Mouse (Mus musculus) leukemia stem cell, adult 10-12 weeks (primary cell): ENCODE measurements around the gene Klk1b1. TPM values are rescaled to one million over a fixed set of nuclear protein-coding genes. Genes with fewer than 3 reads are reported as not detected.

ENCODE experiments used
- polyA plus RNA-seq: library from polyadenylated mRNA; stranded (reverse); fragments of >175 nt; gene quantifications from 2 replicates; pipeline ENCODE4 v1.2.3, GENCODE M21; 2012; ENCODE audit warnings: low replicate concordance

The Klk1b1 gene
- polyA plus RNA-seq: not detected in 2 replicates

GRCm38 (mm10) chr7:43966451-43966850 lies at the start of gene Klk1b1:
Gene Klk1b1, plus strand, starts transcription at chr7:43966751.

GRCm38 (mm10) chr7:43933440-43933839 lies 33.1 kb upstream of the Klk1b1 start, which contains the start of gene Klk15:
Gene Klk15, plus strand, starts transcription at chr7:43933740.

GRCm38 (mm10) chr7:43950364-43950763 lies 16.2 kb upstream of the Klk1b1 start, which contains the start of gene Klk1b8:
Gene Klk1b8, plus strand, starts transcription at chr7:43950664.

GRCm38 (mm10) chr7:43975761-43976160 lies 9.2 kb downstream of the Klk1b1 start, which contains the start of gene Klk1b9:
Gene Klk1b9, plus strand, starts transcription at chr7:43976061.

GRCm38 (mm10) chr7:43995577-43995976 lies 29.0 kb downstream of the Klk1b1 start, which contains the start of gene Klk1b11:
Gene Klk1b11, plus strand, starts transcription at chr7:43995877.

GRCm38 (mm10) chr7:44011868-44012267 lies 45.3 kb downstream of the Klk1b1 start, which contains the start of gene Klk1b26:
Gene Klk1b26, plus strand, starts transcription at chr7:44012168.

Other genes starting within 250 kb of the Klk1b1 start
- gene Klk12, start 197.9 kb upstream of the Klk1b1 start, polyA plus RNA-seq: not detected in 2 replicates
- gene Klk11, start 192.1 kb upstream of the Klk1b1 start, polyA plus RNA-seq: not detected in 2 replicates
- gene Klk10, start 185.7 kb upstream of the Klk1b1 start, polyA plus RNA-seq: not detected in 2 replicates
- not detected in 2 replicates for gene Klk9, start 174.9 kb upstream of the Klk1b1 start, polyA plus RNA-seq
- gene Klk8, start 169.2 kb upstream of the Klk1b1 start, polyA plus RNA-seq: 2.1 and 2.4 TPM in 2 replicates
- not detected in 2 replicates for gene Klk7, start 155.5 kb upstream of the Klk1b1 start, polyA plus RNA-seq
- not detected in 2 replicates for gene Klk6, start 142.3 kb upstream of the Klk1b1 start, polyA plus RNA-seq
- gene Klk5, start 124.8 kb upstream of the Klk1b1 start, polyA plus RNA-seq: not detected in 2 replicates
- 0.33 TPM in 1 of 2 replicates, not detected in the other for gene Klk4, start 85.6 kb upstream of the Klk1b1 start, polyA plus RNA-seq
- not detected in 2 replicates for gene Klk15, start 33.0 kb upstream of the Klk1b1 start, polyA plus RNA-seq
- not detected in 2 replicates for gene Klk1b8, start 16.1 kb upstream of the Klk1b1 start, polyA plus RNA-seq
- gene Klk1b9, start 9.3 kb downstream of the Klk1b1 start, polyA plus RNA-seq: not detected in 2 replicates
- gene Klk1b11, start 29.1 kb downstream of the Klk1b1 start, polyA plus RNA-seq: not detected in 2 replicates
- gene Klk1b26, start 45.4 kb downstream of the Klk1b1 start, polyA plus RNA-seq: not detected in 2 replicates
- gene Klk1b27, start 85.5 kb downstream of the Klk1b1 start, polyA plus RNA-seq: 1.8 TPM in 1 of 2 replicates, not detected in the other
- gene Klk1b21, start 135.6 kb downstream of the Klk1b1 start, polyA plus RNA-seq: 0.28 TPM in 1 of 2 replicates, not detected in the other
- gene Klk1b22, start 145.9 kb downstream of the Klk1b1 start, polyA plus RNA-seq: not detected in 2 replicates
- gene Klk1b16, start 170.0 kb downstream of the Klk1b1 start, polyA plus RNA-seq: not detected in 2 replicates
- not detected in 2 replicates for gene Klk1b24, start 221.5 kb downstream of the Klk1b1 start, polyA plus RNA-seq
- not detected in 2 replicates for gene Klk1b3, start 231.4 kb downstream of the Klk1b1 start, polyA plus RNA-seq
- not detected in 2 replicates for gene Klk1b4, start 240.7 kb downstream of the Klk1b1 start, polyA plus RNA-seq
- gene Klk1b5, start 249.2 kb downstream of the Klk1b1 start, polyA plus RNA-seq: 0.30 TPM in 1 of 2 replicates, not detected in the other